Mouse (Mus musculus): ENCODE data around the gene Wnt3a.
A peak's percentile ranks its signal among the peaks of the same experiment; 100 is the strongest.
"Not testable (repeated sequence)": the region's sequence is repeated elsewhere in the genome, so short reads cannot be mapped to it uniquely, and the experiment has no call there.

Gene Wnt3a

GRCm38 (mm10) chr11:59221604-59222003, 68.9 kb downstream of the Wnt3a start:
- peak; percentile 59 for DNase-seq (ENCODE audit: low read depth, low spot score)

DNA sequence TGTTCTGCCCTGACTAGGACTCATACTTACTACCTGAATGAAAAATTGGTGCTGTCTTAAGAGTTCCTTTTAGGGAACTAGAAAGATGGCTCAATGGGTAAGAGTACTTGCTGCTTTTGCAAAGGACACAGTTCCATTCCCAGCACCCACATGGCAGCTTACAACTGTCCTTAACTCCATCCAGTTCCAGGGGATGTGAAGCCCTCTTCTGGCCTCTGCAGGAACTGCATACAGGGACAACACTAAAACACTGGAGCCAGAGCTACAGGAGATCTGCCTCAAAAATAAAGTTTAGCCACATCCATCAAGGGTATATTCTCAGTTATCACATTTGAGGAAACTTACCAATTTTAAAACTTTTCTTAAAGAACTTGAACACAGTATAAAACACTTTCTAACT, 71.5 kb downstream of the Wnt3a start:
- peak; percentile 46 for DNase-seq (ENCODE audit: low read depth, low spot score)

GRCm38 (mm10) chr11:59218389-59218998, 72.1 kb downstream of the Wnt3a start:
- DNase-seq (ENCODE audit: low read depth, low spot score) = no peak

- DNase-seq (ENCODE audit: low read depth, low spot score) = no peak
Observed at GRCm38 (mm10) chr11:59216955-59217354, 73.6 kb downstream of the Wnt3a start.

DNA sequence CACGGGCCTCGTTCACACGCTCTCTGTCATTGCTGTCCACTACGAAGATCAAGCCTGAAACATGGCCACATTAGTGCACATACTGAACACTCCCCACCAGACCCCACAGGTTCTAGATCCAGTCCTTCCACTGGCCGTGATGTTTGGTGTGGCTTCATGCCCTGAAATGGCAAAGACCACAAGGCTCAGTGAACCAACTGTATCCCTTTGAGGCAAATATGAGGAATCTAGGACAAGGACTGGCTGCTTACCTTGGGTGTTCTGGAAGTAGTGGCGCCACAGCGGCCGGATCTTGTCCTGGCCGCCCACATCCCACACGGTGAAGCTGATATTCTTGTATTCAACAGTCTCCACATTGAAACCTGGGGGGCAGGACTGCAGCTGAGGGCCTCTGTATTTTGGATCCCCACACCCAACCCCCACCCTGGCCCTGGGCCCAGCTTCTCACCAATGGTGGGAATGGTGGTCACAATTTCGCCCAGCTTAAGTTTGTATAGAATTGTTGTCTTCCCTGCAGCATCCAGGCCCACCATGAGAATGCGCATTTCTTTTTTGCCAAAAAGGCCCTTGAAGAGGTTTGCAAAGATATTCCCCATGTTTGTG, 77.6 kb downstream of the Wnt3a start:
- no peak for DNase-seq (ENCODE audit: low read depth, low spot score)

- not testable (repeated sequence) for DNase-seq (ENCODE audit: low read depth, low spot score)
Observed at GRCm38 (mm10) chr11:59212320-59212719, 78.2 kb downstream of the Wnt3a start.

- DNase-seq (ENCODE audit: low read depth, low spot score) = not testable (repeated sequence)
Observed at GRCm38 (mm10) chr11:59211561-59211960, 79.0 kb downstream of the Wnt3a start.

GRCm38 (mm10) chr11:59210020-59210419, 80.5 kb downstream of the Wnt3a start:
- no peak for DNase-seq (ENCODE audit: low read depth, low spot score)

GRCm38 (mm10) chr11:59209580-59209979, 81.0 kb downstream of the Wnt3a start:
- no peak for DNase-seq (ENCODE audit: low read depth, low spot score)

DNA sequence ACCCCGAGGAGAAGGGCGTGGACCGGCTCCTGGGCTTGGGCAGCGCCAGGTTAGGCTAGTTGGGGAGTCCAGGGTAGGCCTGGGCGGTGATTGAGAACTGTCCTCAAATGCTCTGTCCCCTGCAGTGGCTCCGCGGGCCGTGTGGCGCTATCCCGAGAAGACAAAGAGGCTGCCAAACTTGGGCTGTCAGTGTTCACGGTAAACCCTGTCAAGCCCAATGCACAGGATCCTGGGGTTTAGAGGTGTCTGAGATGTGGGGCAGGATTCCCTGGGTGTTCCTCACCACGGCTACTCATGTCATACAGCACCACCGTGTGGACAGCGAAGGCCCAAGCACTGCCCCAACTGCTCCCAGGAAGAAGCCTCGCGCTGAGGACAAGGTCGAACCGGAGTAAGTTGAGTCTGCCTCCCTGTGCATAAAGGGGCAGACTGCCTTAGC, 81.5 kb downstream of the Wnt3a start:
- DNase-seq (ENCODE audit: low read depth, low spot score) = peak; percentile 80

DNA sequence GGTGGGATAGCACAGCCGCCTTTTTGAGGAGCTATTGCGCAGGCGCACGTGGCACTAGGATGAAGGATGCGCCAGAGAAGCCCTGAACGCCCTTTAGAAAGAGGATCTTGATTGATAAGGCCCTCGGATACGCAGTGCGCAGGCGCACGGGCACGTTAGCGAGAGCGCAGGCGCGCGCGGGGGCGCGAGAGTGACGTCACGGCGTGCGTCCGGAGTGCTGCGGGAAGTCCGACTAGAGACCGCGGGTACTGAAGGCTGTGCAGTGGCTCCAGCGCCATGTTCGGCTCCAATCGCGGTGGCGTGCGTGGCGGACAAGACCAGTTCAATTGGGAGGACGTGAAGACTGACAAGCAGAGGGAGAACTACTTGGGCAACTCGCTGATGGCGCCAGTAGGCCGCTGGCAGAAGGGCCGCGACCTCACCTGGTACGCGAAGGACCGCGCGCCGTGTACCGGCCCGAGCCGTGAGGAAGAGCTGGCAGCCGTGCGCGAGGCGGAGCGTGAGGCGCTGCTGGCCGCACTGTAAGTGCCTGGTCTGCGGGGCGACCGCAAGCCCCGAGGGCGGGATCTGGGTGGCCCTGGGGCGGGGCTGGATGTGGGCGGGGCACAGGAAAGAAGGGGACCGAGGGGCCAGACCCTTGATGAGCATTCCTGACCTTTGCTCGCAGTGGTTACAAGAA, 82.3 kb downstream of the Wnt3a start, which contains the start of gene 2310033P09Rik:
Gene 2310033P09Rik (plus strand): TSS at position 169 of the 679 bp plus-strand sequence.
- DNase-seq (ENCODE audit: low read depth, low spot score) = peak; percentile 94

DNA sequence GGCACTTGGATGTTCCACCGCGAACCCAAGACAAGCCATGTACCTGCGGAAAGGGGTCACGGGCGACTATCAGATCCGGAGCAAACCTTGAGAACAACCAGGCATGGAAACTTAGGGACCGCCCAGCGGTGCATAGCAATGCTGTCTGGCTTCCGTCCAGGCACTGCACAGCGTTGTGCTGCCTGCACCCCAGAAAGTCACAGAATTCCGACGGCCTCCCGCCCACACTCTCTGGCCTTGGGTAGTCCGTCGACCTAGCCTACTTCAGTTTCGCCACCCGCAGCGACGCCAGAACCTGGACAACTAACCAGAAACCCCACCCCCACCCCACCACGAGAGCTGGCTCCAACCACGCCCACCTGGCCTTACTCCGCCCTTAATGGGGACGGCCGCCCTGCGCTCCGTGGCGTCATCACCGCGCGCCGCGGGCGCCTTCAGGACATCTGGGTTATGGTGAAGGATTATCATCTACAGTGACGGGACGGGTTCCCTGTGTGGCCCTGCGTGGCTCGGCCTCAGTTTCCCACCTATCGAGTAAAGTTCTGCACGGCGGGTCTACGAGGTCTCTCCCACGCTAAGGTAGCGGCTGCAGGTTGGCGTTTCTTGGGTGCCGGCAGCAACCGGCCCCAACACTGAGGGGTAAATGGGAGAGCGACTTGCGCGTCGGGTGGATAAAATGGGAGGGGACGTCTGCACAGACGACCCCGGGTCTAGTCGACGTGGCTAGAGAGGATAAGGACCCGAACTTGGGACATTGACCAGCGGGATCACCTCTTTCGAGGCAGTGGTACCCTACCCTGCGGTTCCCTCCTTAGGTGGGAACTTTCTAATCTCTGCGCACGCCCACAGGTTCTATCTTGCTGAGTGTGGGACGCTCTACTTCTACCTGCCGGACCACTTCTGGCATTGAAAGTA, 88.2 kb downstream of the Wnt3a start, which contains the start of gene Mrpl55:
Gene Mrpl55 (plus strand): TSS at position 406 of the 915 bp plus-strand sequence.
- peak; percentile 91 for DNase-seq (ENCODE audit: low read depth, low spot score)

- DNase-seq (ENCODE audit: low read depth, low spot score) = peak; percentile 32
Observed at GRCm38 (mm10) chr11:59201216-59202002, 89.1 kb downstream of the Wnt3a start.
